Mouse (Mus musculus) stomach, postnatal 0 days (tissue): ENCODE results near the gene Lce1i. TPM values are rescaled to one million over a fixed set of nuclear protein-coding genes. Genes with fewer than 3 reads are reported as not detected.
"Not testable (repeated sequence)": the region's sequence is repeated elsewhere in the genome, so short reads cannot be mapped to it uniquely, and the experiment has no call there.

Experiments used
- ATAC-seq: fragments of 200-750 bp; cut with Nextera tagmentation; 2 replicates; pipeline ENCODE4 v1.8.0; 2017; ENCODE audit not compliant: low FRiP score, low TSS enrichment
- DNase-seq: peaks from one replicate; pipeline ENCODE4 v3.0.0-alpha.2; 2016; ENCODE audit warnings: low spot score
- H3K27ac ChIP-seq: fragments of 300-500 bp; sonication (generic); replicated peaks from 2 replicates; pipeline ENCODE4 v1.5.1; 2014; ENCODE audit warnings: mild to moderate bottlenecking, control low read depth
- H3K27me3 ChIP-seq: fragments of 300-500 bp; sonication (generic); 2 replicates; pipeline ENCODE4 v1.6.1; 2014; ENCODE audit warnings: low read length; ENCODE audit not compliant: control insufficient read depth, insufficient read depth
- H3K36me3 ChIP-seq: fragments of 300-500 bp; sonication (generic); 2 replicates; pipeline ENCODE4 v1.6.1; 2014; ENCODE audit warnings: low read length, mixed read lengths; ENCODE audit not compliant: control insufficient read depth, insufficient read depth
- H3K4me1 ChIP-seq: fragments of 300-500 bp; sonication (generic); replicated peaks from 2 replicates; pipeline ENCODE4 v1.6.1; 2014; ENCODE audit warnings: antibody characterized with exemption; ENCODE audit not compliant: control insufficient read depth, insufficient read depth
- H3K4me2 ChIP-seq: fragments of 300-500 bp; sonication (generic); replicated peaks from 2 replicates; pipeline ENCODE4 v1.6.1; 2014; ENCODE audit warnings: low read depth, mild to moderate bottlenecking, control low read depth, moderate library complexity
- H3K4me3 ChIP-seq: fragments of 300-500 bp; sonication (generic); 2 replicates; pipeline ENCODE4 v1.5.1; 2014; ENCODE audit warnings: low read depth, low read length, control low read depth
- H3K9ac ChIP-seq: fragments of 300-500 bp; sonication (generic); 2 replicates; pipeline ENCODE4 v1.6.1; 2014; ENCODE audit warnings: mild to moderate bottlenecking, low read length, control low read depth, mixed read lengths
- H3K9me3 ChIP-seq: fragments of 300-500 bp; sonication (generic); 2 replicates; pipeline ENCODE4 v1.6.1; 2016; ENCODE audit warnings: low read length; ENCODE audit not compliant: control insufficient read depth
- CTCF ChIP-seq: IDR thresholded peaks from 2 replicates; pipeline ENCODE4 v1.5.1; 2016; ENCODE audit warnings: antibody characterized with exemption, low read depth, mild to moderate bottlenecking, moderate library complexity
- EP300 ChIP-seq: optimal IDR thresholded peaks from 2 replicates; pipeline ENCODE3; 2016; ENCODE audit warnings: antibody characterized with exemption
- WGBS: fragments of 180-500 bp; shearing (Covaris S2); extraction: QIAGEN DNeasy Blood & Tissue Kit; methylation state at CpG from one replicate; pipeline ENCODE4 v1.1.7; 2014; 5-methylcytosine and 5-hydroxymethylcytosine counted together
- polyA plus RNA-seq: library from polyadenylated mRNA; unstranded; fragments of >200 nt; fragmentation: Nextera tagmentation; extraction: Ambion mirVana; gene quantifications from 2 replicates; pipeline ENCODE4 v1.2.1, GENCODE M21; 2015

Lce1i gene
- 369 and 377 TPM in 2 replicates for polyA plus RNA-seq

DNA sequence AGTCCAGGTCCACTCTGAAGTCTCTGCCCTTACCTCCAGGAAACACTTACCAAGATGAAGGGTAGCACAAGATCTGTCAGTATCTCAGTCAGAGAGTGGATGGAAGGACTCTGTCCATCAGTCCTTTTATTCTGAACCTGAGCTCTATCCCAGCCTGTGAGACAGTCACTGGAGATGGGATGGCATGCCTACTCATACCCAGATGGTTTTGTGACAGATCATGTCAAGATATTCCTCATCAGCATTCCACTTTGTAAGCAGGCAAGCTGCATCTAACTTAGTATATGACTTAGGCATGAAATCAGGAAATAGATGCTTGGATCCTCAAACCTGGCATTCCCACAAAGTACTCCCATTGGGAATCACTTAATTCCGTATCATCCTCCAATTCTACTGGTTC lies at the start of gene Lce1i:
TSS of gene Lce1i (minus strand) at position 101 of the 400 bp plus-strand sequence.
- Histone ChIP-seq H3K27ac (no peak within 1 kb of the TSS), H3K4me1 (no peaks in the 10 kb centered on the region), H3K27me3 (no peaks in the 10 kb centered on the region), H3K4me3 (no peak within 1 kb of the TSS), H3K4me2 (no peak within 1 kb of the TSS), H3K9me3 (no peaks in the 10 kb centered on the region), H3K9ac (no peak within 1 kb of the TSS), H3K36me3 (no peaks in the 10 kb centered on the region)
- TF ChIP-seq CTCF (no peak), EP300 (no peak)
- ATAC-seq (no peak), DNase-seq (no peak)
- WGBS: 81% methylated on average over 1 of the region's 1 CpGs

DNA sequence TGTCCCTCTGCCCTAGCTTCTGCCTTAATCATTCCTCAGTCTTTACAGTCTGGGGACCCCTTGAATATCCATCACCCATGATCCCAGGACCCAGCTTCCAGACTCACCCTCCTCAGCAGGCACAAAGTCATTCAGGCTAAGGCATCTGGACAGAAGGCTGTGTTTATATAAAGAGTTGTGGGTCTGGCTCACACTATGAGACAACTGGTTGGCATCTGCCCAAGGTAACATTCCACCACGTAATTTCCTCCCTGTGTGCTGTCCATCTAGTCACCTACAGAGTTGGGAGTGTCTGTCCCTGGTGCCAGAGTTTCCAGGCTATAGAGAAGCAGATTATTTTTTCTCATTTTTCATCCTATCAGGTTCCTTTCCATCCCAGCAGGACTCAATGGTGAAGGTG lies 48.4 kb upstream of the Lce1i start, which contains the start of gene Kprp:
TSS of gene Kprp (minus strand) at position 140 of the 400 bp plus-strand sequence.
- ATAC-seq (no peak), DNase-seq (no peak)
- H3K36me3 ChIP-seq: no peaks in the 10 kb centered on the region
- H3K4me3 ChIP-seq: no peak within 1 kb of the TSS
- no peaks in the 10 kb centered on the region for H3K4me1 ChIP-seq
- H3K4me2 ChIP-seq: no peak within 1 kb of the TSS
- no peak for TF ChIP-seq EP300
- TF ChIP-seq CTCF: no peak
- H3K9ac ChIP-seq: no peak within 1 kb of the TSS
- H3K27me3 ChIP-seq: no peaks in the 10 kb centered on the region
- H3K9me3 ChIP-seq: no peaks in the 10 kb centered on the region
- H3K27ac ChIP-seq: no peak within 1 kb of the TSS
- WGBS: 8% methylated on average over 1 of the region's 1 CpGs

DNA sequence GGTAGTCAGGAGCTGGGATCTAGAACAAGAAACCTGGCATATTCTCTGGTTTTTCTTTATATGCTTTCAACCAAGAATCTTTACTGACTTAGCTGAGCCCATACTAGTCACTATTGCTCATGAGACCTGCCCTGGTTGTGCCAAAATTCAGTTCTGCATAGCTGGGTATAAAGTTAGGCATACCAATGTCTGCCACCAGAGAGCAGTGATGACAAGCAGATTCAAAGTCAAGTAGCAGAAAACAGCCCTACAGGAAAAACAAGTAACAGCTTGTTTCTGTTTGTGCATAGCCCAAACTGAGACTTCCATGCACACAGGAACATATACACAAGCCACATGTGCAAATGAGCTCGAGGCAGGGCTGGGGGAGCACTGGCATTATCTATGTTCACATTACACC lies 47.1 kb upstream of the Lce1i start:
- Histone ChIP-seq H3K9ac (no peak overlapping the region), H3K27me3 (no peaks in the 10 kb centered on the region), H3K4me3 (no peak overlapping the region), H3K36me3 (no peaks in the 10 kb centered on the region), H3K9me3 (no peaks in the 10 kb centered on the region), H3K4me1 (no peaks in the 10 kb centered on the region), H3K4me2 (no peak overlapping the region), H3K27ac (no peak overlapping the region)
- ATAC-seq (no peak), DNase-seq (no peak)
- 22% methylated on average over 1 of the region's 1 CpGs for WGBS
- TF ChIP-seq EP300 (no peak), CTCF (peak; percentile 62)

DNA sequence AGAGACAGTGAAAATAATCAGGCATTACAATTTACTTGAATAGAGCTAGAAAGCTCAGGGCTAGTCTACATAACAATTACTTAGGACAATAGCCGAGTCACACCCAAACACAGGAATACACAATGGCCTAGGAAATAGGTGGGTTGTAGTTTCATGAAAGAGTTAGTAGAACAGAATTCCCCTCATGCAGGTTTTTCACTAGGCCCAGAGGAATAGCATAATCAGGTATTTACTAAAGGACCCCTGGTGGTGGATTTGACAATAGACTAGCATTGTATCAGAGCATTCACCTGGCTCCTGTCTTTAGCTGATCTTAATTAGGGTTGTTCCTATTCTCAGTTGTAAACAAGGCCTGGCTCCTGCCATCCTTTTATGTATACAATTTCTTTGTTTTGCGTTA lies 37.3 kb upstream of the Lce1i start:
- H3K9me3 ChIP-seq, H3K9ac ChIP-seq, DNase-seq, H3K4me2 ChIP-seq, H3K36me3 ChIP-seq, H3K4me3 ChIP-seq, H3K27me3 ChIP-seq, H3K27ac ChIP-seq, H3K4me1 ChIP-seq, ATAC-seq: not testable (repeated sequence)
- WGBS: 90% methylated on average over 2 of the region's 2 CpGs

DNA sequence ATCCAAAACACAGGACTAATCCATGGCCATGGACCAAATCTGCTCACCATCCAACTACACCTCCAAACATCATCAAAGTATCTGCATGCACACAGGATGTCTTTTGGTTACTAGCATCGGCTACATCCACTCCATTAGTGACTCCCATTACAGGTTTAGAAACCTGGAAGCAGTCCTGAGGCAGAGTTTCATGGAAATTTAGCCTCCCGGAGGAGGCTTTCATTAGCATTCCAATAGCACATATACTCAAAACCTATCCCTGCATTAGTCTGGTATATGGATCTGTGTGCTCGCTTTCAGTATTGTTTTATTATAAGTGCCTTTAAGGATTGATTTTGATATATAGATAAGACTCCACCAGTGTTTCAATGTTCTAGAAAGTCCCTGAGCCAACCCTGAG lies 36.9 kb upstream of the Lce1i start:
- DNase-seq (no peak), ATAC-seq (no peak)
- H3K9me3 ChIP-seq: no peaks in the 10 kb centered on the region
- no peaks in the 10 kb centered on the region for H3K36me3 ChIP-seq
- 96% methylated on average over 3 of the region's 3 CpGs for WGBS
- H3K9ac ChIP-seq: no peak overlapping the region
- TF ChIP-seq EP300 (no peak), CTCF (no peak)
- H3K4me1 ChIP-seq: no peaks in the 10 kb centered on the region
- no peak overlapping the region for H3K4me3 ChIP-seq
- no peak overlapping the region for H3K27ac ChIP-seq
- H3K27me3 ChIP-seq: no peaks in the 10 kb centered on the region
- H3K4me2 ChIP-seq: no peak overlapping the region

DNA sequence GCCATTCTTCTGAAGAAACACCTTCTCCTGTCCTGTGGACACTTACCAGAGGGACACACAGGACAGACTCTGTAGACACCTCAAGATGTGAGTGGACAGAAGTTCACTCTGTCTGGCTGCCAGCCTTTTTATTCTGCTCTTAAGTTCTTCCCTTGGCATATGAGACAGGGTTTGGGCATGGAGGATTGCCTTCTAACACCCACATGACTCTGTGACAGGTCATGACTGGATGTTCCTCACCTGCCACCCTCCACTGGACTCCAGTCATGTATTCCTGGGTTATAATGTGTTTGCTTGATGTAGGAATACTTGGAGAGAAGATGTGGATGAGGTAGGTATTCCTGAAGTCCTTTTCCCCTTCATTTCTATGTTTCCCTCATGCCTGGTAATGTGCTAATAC lies 29.1 kb upstream of the Lce1i start, which contains the start of gene Lce1k:
TSS of gene Lce1k (minus strand) at position 101 of the 400 bp plus-strand sequence.
- Histone ChIP-seq H3K9me3 (no peaks in the 10 kb centered on the region), H3K9ac (no peak within 1 kb of the TSS), H3K4me3 (no peak within 1 kb of the TSS), H3K27ac (no peak within 1 kb of the TSS), H3K4me2 (no peak within 1 kb of the TSS), H3K27me3 (no peaks in the 10 kb centered on the region), H3K36me3 (no peaks in the 10 kb centered on the region), H3K4me1 (no peaks in the 10 kb centered on the region)
- ATAC-seq (no peak), DNase-seq (no peak)
- TF ChIP-seq CTCF (no peak), EP300 (no peak)
